Mouse (Mus musculus) forebrain, postnatal 0 days (tissue): ENCODE data around the gene Gpr18. TPM values are rescaled to one million over a fixed set of nuclear protein-coding genes. Genes with fewer than 3 reads are reported as not detected.

ENCODE experiments used
- ATAC-seq: fragments of 200-750 bp; cut with Nextera tagmentation; 2 replicates; pipeline ENCODE4 v1.8.0; 2017; ENCODE audit warnings: mild to moderate bottlenecking, moderate library complexity
- DNase-seq: peaks from one replicate; pipeline ENCODE4 v3.0.0-alpha.2; 2015
- H3K27ac ChIP-seq: fragments of 300-500 bp; sonication (generic); 2 replicates; pipeline ENCODE4 v1.5.1; 2014; ENCODE audit warnings: low read depth, mild to moderate bottlenecking, antibody characterized with exemption, low read length, moderate library complexity, mixed read lengths
- H3K27me3 ChIP-seq: fragments of 300-500 bp; sonication (generic); 2 replicates; pipeline ENCODE4 v1.6.1; 2014; ENCODE audit warnings: mild to moderate bottlenecking, low read length, mixed read lengths; ENCODE audit not compliant: insufficient read depth
- H3K36me3 ChIP-seq: fragments of 300-500 bp; sonication (generic); 2 replicates; pipeline ENCODE4 v1.6.1; 2014; ENCODE audit warnings: mild to moderate bottlenecking, moderate library complexity; ENCODE audit not compliant: insufficient read depth
- H3K4me1 ChIP-seq: fragments of 300-500 bp; sonication (generic); 2 replicates; pipeline ENCODE4 v1.6.1; 2014; ENCODE audit warnings: antibody characterized with exemption; ENCODE audit not compliant: insufficient read depth
- H3K4me2 ChIP-seq: fragments of 300-500 bp; sonication (generic); 2 replicates; pipeline ENCODE4 v1.6.1; 2014; ENCODE audit warnings: low read depth, mild to moderate bottlenecking, moderate library complexity
- H3K4me3 ChIP-seq: fragments of 300-500 bp; sonication (generic); 2 replicates; pipeline ENCODE4 v1.5.1; 2014; ENCODE audit warnings: low read depth, low read length, mixed read lengths
- H3K9ac ChIP-seq: fragments of 300-500 bp; sonication (generic); 2 replicates; pipeline ENCODE4 v1.6.1; 2014; ENCODE audit warnings: mild to moderate bottlenecking
- H3K9me3 ChIP-seq: fragments of 300-500 bp; sonication (generic); 2 replicates; pipeline ENCODE4 v1.6.1; 2016; ENCODE audit warnings: low read length
- CTCF ChIP-seq: sonication (generic); IDR thresholded peaks from 2 replicates; pipeline ENCODE4 v1.5.1; 2016; ENCODE audit warnings: antibody characterized with exemption, control low read depth, low read depth
- WGBS: fragments of 180-500 bp; shearing (Covaris S2); extraction: QIAGEN DNeasy Blood & Tissue Kit; methylation state at CpG from one replicate; pipeline ENCODE4 v1.1.7; 2014; 5-methylcytosine and 5-hydroxymethylcytosine counted together
- polyA plus RNA-seq: library from polyadenylated mRNA; unstranded; fragments of >200 nt; fragmentation: Nextera tagmentation; extraction: Ambion mirVana; gene quantifications from 2 replicates; pipeline ENCODE4 v1.2.1, GENCODE M21; 2015
- total RNA-seq: library from RNA; depleted of rRNA; stranded (reverse); fragments of >200 nt; gene quantifications from 2 replicates; pipeline ENCODE4 v1.2.3, GENCODE M21; 2014

Gene Gpr18
- total and polyA plus RNA-seq, 2 experiments from 2014 or later, result not detected

DNA sequence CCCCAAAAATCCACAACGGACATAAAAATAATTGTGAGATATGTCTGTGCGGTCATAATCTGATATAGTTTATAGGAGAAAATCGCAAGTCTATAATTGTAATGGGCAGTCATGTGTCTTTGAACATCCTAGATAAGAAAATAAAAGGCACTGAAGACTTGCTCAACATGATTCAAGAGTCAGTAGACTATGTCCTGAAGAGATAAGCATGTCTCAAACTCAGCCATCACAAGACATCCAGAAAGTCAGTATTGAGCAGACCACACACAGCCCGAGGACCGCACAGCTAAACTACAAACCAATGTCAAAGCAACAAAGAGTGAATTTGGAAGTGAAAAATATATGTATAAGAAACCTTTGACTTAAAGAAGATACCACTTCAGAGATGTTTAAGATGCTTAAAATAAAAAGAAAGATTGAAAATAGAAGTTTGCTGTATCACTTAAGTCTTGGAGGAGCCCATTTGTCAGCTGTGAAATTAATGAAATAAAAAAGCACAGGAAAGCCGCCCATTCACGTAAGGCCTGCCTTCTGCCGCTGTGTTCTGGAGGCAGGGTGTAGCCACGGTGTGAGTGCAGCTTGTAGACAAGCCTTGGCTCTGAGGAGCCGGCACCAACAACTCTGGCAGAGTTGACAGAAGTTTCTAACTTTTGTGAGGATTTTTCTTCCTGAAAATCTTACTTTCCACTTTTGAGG is 41.7 kb upstream of the Gpr18 start:
- Histone ChIP-seq H3K4me3 (no peak overlapping the region), H3K36me3 (0 out of 2 replicates have a peak, but pooled peaks cover 4% of the 10 kb centered on the region), H3K9me3 (no peaks in the 10 kb centered on the region), H3K4me1 (no peaks in the 10 kb centered on the region), H3K9ac (no peak overlapping the region), H3K27me3 (no peaks in the 10 kb centered on the region), H3K4me2 (no peak overlapping the region), H3K27ac (no peak overlapping the region)
- WGBS, result 92% methylated on average over 10 of the region's 10 CpGs
- DNase-seq (no peak), ATAC-seq (no peak)
- no peak for TF ChIP-seq CTCF

DNA sequence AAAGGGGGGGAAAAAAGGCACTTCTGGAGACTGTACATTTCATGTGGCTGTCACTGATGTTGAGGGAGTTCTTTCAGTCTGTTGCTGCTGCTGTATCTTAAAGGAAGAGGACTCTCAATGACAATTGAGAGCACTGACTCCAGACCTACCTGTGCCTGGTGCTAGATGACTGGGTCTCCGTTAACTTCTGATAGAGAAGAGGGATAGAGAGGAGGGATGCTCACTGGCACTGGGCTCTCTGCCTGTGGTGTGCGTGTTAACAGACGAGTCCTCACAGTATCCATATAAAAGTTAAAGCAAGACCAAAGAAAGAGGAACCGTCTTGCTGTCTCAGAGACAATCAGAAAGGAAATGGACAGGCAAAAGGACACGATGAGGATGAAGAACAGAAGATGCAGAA is 40.7 kb upstream of the Gpr18 start:
- ATAC-seq (no peak), DNase-seq (no peak)
- no peaks in the 10 kb centered on the region for H3K9me3 ChIP-seq
- H3K4me2 ChIP-seq, result no peak overlapping the region
- H3K4me3 ChIP-seq, result no peak overlapping the region
- no peaks in the 10 kb centered on the region for H3K27me3 ChIP-seq
- TF ChIP-seq CTCF, result no peak
- no peak overlapping the region for H3K27ac ChIP-seq
- H3K9ac ChIP-seq, result no peak overlapping the region
- H3K36me3 ChIP-seq, result 0 out of 2 replicates have a peak, but pooled peaks cover 4% of the 10 kb centered on the region
- H3K4me1 ChIP-seq, result no peaks in the 10 kb centered on the region
- WGBS, result 91% methylated on average over 5 of the region's 5 CpGs

DNA sequence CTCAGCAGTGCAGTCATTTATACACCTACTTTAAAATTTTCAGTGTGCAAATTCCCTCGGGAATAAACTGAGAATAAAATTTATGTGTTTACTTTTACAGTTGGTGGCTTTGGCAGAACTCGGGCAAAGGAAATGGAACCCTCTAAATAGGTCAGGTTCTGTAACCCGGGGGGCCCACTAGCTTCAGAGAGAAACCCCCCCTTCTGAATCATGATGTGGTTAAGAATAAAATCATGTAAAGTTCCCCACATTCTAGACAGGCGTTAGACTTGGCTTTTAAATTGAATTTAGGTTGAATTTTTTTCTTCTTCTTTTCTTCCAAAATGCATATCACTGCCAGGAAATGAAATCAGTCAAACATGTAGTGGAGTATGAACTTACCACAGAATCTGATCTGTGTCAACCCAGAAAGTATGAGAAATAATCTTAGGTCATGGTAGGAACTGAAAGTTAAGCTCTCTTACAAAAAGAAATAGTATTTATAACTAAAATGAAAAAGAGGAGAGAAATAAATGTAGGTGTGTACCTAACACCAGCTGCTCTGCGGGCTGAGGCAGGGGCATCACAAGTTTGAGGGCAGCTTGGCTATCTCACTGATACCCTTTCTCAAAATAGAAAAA is 39.7 kb upstream of the Gpr18 start:
- H3K27me3 ChIP-seq, result no peaks in the 10 kb centered on the region
- H3K4me2 ChIP-seq, result no peak overlapping the region
- no peaks in the 10 kb centered on the region for H3K4me1 ChIP-seq
- H3K4me3 ChIP-seq, result no peak overlapping the region
- 0 out of 2 replicates have a peak, but pooled peaks cover 4% of the 10 kb centered on the region for H3K36me3 ChIP-seq
- ATAC-seq (no peak), DNase-seq (no peak)
- H3K9ac ChIP-seq, result no peak overlapping the region
- TF ChIP-seq CTCF, result no peak
- no peak overlapping the region for H3K27ac ChIP-seq
- 86% methylated on average over 5 of the region's 5 CpGs for WGBS
- H3K9me3 ChIP-seq, result no peaks in the 10 kb centered on the region

- DNase-seq, result no peak
- H3K4me2 ChIP-seq, result no peak overlapping the region
- no peak overlapping the region for H3K4me3 ChIP-seq
- H3K9me3 ChIP-seq, result no peaks in the 10 kb centered on the region
- no peaks in the 10 kb centered on the region for H3K4me1 ChIP-seq
- no peaks in the 10 kb centered on the region for H3K27me3 ChIP-seq
- no peak overlapping the region for H3K27ac ChIP-seq
- no peak overlapping the region for H3K9ac ChIP-seq
- no peak for ATAC-seq
- WGBS, result 98% methylated on average over 12 of the region's 12 CpGs
- TF ChIP-seq CTCF, result no peak
- H3K36me3 ChIP-seq, result 0 out of 2 replicates have a peak, but pooled peaks cover 4% of the 10 kb centered on the region
Observed at GRCm38 (mm10) chr14:121954608-121955007, 39.0 kb upstream of the Gpr18 start.

GRCm38 (mm10) chr14:121954129-121954528 is 38.5 kb upstream of the Gpr18 start:
- Histone ChIP-seq H3K27ac (no peak overlapping the region), H3K4me1 (no peaks in the 10 kb centered on the region), H3K4me2 (no peak overlapping the region), H3K9me3 (no peaks in the 10 kb centered on the region), H3K27me3 (no peaks in the 10 kb centered on the region), H3K4me3 (no peak overlapping the region), H3K9ac (no peak overlapping the region), H3K36me3 (0 out of 2 replicates have a peak, but pooled peaks cover 4% of the 10 kb centered on the region)
- no peak for TF ChIP-seq CTCF
- DNase-seq, result no peak
- 92% methylated on average over 11 of the region's 11 CpGs for WGBS
- no peak for ATAC-seq

- no peak for ATAC-seq
- no peak for TF ChIP-seq CTCF
- Histone ChIP-seq H3K27me3 (no peaks in the 10 kb centered on the region), H3K9ac (no peak overlapping the region), H3K4me2 (no peak overlapping the region), H3K4me3 (no peak overlapping the region), H3K36me3 (0 out of 2 replicates have a peak, but pooled peaks cover 4% of the 10 kb centered on the region), H3K4me1 (no peaks in the 10 kb centered on the region), H3K27ac (no peak overlapping the region), H3K9me3 (no peaks in the 10 kb centered on the region)
- 95% methylated on average over 5 of the region's 5 CpGs for WGBS
- no peak for DNase-seq
Observed at GRCm38 (mm10) chr14:121952046-121952400, 36.4 kb upstream of the Gpr18 start.

GRCm38 (mm10) chr14:121951399-121952045 is 35.9 kb upstream of the Gpr18 start:
- H3K27ac ChIP-seq, result no peak overlapping the region
- no peak for ATAC-seq
- H3K36me3 ChIP-seq, result 0 out of 2 replicates have a peak, but pooled peaks cover 4% of the 10 kb centered on the region
- WGBS, result 93% methylated on average over 2 of the region's 2 CpGs
- H3K4me2 ChIP-seq, result no peak overlapping the region
- no peak overlapping the region for H3K4me3 ChIP-seq
- H3K4me1 ChIP-seq, result no peaks in the 10 kb centered on the region
- H3K9ac ChIP-seq, result no peak overlapping the region
- no peaks in the 10 kb centered on the region for H3K9me3 ChIP-seq
- TF ChIP-seq CTCF, result no peak
- DNase-seq, result no peak
- H3K27me3 ChIP-seq, result no peaks in the 10 kb centered on the region
